Mouse (Mus musculus): Measurements from ENCODE around the gene 4930432M17Rik.

GRCm38 (mm10) chr3:121718679-121719078, 48.1 kb downstream of the 4930432M17Rik start:
- TF ChIP-seq CTCF (IDR thresholded peaks at IDR 0.05; ENCODE audit: low read depth) (no peak), EP300 (IDR thresholded peaks at IDR 0.05; ENCODE audit: low read depth) (no peak)
